Mouse (Mus musculus) C3H10T1/2 (cell line): ENCODE data around the gene Ddx55. TPM values are rescaled to one million over a fixed set of nuclear protein-coding genes. Genes with fewer than 3 reads are reported as not detected.

Source experiments
- polyA plus RNA-seq, 2 experiments: library from polyadenylated mRNA; unstranded; fragments of >200 nt; fragmentation: generic; extraction: Trizol; gene quantifications; one replicate each; pipeline ENCODE4 v1.2.1; 2012; ENCODE audit warnings: missing spikeins in 2 of 2

The Ddx55 gene
- 1 to 10 TPM; 1.5 to 6.5 TPM for polyA plus RNA-seq

GRCm38 (mm10) chr5:124552558-124553307 lies at the start of gene Ddx55:
Gene Ddx55, plus strand, starts transcription at chr5:124552864.

GRCm38 (mm10) chr5:124530655-124531582 lies 21.7 kb upstream of the Ddx55 start, which contains the start of gene Rilpl1:
Gene Rilpl1, minus strand, starts transcription at chr5:124531391.

GRCm38 (mm10) chr5:124540383-124540786 lies 12.3 kb upstream of the Ddx55 start, which contains the start of gene Tmed2:
Gene Tmed2, plus strand, starts transcription at chr5:124540695.

GRCm38 (mm10) chr5:124578633-124579317 lies 26.1 kb downstream of the Ddx55 start, which contains the start of the genes Eif2b1 and Gtf2h3:
Gene Eif2b1, minus strand, starts transcription at chr5:124579131.
Gene Gtf2h3, plus strand, starts transcription at chr5:124579140.

Other genes starting within 250 kb of the Ddx55 start
- gene Mphosph9, start 224.9 kb upstream of the Ddx55 start, polyA plus RNA-seq = 1 to 10 TPM in 1 of 2 experiments, under 1 TPM in 1; 0.33 to 1.7 TPM
- 10 to 100 TPM in 1 of 2 experiments, 1 to 10 TPM in 1; 2.6 to 10.4 TPM for gene 2810006K23Rik, start 224.8 kb upstream of the Ddx55 start, polyA plus RNA-seq
- 100 to 1,000 TPM; 161 to 221 TPM for gene Cdk2ap1, start 189.8 kb upstream of the Ddx55 start, polyA plus RNA-seq
- gene Sbno1, start 126.9 kb upstream of the Ddx55 start, polyA plus RNA-seq = 1 to 10 TPM; 1.2 to 7.5 TPM
- 10 to 100 TPM in 1 of 2 experiments, 1 to 10 TPM in 1; 9.5 to 50.7 TPM for gene Kmt5a, start 112.9 kb upstream of the Ddx55 start, polyA plus RNA-seq
- gene Rilpl2, start 74.5 kb upstream of the Ddx55 start, polyA plus RNA-seq = 10 to 100 TPM; 20.7 to 59.3 TPM
- 10 to 100 TPM; 11.0 to 13.6 TPM for gene Snrnp35, start 69.7 kb upstream of the Ddx55 start, polyA plus RNA-seq
- gene Rilpl1, start 21.5 kb upstream of the Ddx55 start, polyA plus RNA-seq = 10 to 100 TPM in 1 of 2 experiments, 1 to 10 TPM in 1; 5.7 to 31.7 TPM
- 100 to 1,000 TPM in 1 of 2 experiments, 10 to 100 TPM in 1; 30.0 to 114 TPM for gene Tmed2, start 12.2 kb upstream of the Ddx55 start, polyA plus RNA-seq
- 10 to 100 TPM; 20.6 to 28.5 TPM for gene Eif2b1, start 26.3 kb downstream of the Ddx55 start, polyA plus RNA-seq
- gene Gtf2h3, start 26.3 kb downstream of the Ddx55 start, polyA plus RNA-seq = 10 to 100 TPM in 1 of 2 experiments, 1 to 10 TPM in 1; 4.8 to 31.7 TPM
- 10 to 100 TPM in 1 of 2 experiments, 1 to 10 TPM in 1; 5.6 to 15.2 TPM for gene Atp6v0a2, start 75.7 kb downstream of the Ddx55 start, polyA plus RNA-seq
- gene Dnah10, start 172.2 kb downstream of the Ddx55 start, polyA plus RNA-seq = under 1 TPM; under 0.01 to 0.28 TPM